Mouse (Mus musculus) cerebellum, adult 9-10 months (tissue): ENCODE measurements at regions not wholly inside any gene's neighbourhood (a gene's known extent, or its start where the extent isn't known, plus 50 kb on each side); places are given as distances from the start of the nearest gene placed in this dataset.

Experiments
- DNase-seq: peaks from one replicate; pipeline ENCODE4 v3.0.0; 2022

GRCm38 (mm10) chr15:51104362-51104761, 2780.3 kb upstream of the Gm7489 start:
- DNase-seq: no peak

DNA sequence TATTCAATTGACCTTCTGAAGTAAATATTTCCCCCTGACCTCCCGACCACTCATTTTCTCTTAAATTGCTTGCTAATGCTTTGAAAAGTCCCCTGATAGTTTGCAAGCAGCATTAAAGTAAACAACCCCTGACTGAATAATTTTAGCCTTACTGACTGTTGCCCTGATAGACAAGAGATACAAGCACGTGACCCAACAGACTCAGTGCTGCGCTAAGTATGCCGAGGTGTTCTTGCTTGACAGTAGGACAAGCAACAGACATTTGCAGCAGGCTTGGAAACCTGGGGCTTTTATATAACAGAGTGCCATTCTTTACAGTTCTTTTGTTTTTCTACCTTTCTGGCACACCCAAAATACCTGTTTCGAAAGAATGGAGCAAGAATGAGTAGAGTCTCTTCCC, 2779.9 kb upstream of the Gm7489 start:
- no peak for DNase-seq

- DNase-seq: no peak
Measured at GRCm38 (mm10) chr15:51105359-51106008, 2779.2 kb upstream of the Gm7489 start.

- DNase-seq: no peak
Measured at GRCm38 (mm10) chr15:51110186-51110585, 2774.5 kb upstream of the Gm7489 start.

DNA sequence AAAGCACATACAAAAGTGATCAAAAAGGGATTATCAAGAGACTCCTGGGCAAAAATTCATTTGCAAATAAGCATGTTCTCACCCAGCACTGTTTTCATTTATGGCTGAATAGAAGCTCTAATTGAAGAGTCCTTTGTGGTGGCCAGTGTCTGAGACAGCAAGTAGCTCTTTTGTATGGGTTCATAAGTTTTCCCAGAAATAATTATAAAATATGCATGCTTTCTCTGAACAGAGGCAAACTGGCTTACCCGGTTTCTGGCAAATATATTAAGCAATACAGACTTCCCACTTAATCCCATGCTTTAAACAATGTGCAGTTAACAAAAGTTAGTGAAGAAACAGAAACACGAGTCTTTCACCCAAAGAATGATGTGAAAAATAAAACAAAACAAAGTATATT, 2758.8 kb upstream of the Gm7489 start:
- DNase-seq: no peak

DNA sequence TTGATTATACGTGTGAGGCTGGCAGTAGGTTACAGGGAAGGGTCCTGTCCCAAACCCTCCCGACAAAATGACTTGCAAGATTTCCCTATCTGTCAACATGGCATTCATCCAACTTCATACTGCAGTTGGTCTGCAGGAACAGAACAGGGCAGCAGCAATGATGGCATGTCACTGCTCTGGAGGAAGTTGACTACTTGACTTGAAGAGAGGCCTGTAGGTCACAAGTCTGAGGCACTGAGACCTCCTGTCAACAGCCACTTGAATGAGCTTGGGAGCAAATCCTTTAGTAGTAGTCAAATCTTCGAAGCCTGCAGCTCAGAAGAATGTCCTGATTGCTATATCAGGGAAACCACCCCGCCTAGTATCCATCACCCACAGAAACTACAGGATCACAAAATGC, 2753.7 kb upstream of the Gm7489 start:
- no peak for DNase-seq

GRCm38 (mm10) chr15:51136121-51136520, 2748.6 kb upstream of the Gm7489 start:
- no peak for DNase-seq

GRCm38 (mm10) chr15:51139507-51139906, 2745.2 kb upstream of the Gm7489 start:
- no peak for DNase-seq

- no peak for DNase-seq
Measured at GRCm38 (mm10) chr15:51173976-51174620, 2710.6 kb upstream of the Gm7489 start.

GRCm38 (mm10) chr15:51176466-51176865, 2708.2 kb upstream of the Gm7489 start:
- DNase-seq: no peak

DNA sequence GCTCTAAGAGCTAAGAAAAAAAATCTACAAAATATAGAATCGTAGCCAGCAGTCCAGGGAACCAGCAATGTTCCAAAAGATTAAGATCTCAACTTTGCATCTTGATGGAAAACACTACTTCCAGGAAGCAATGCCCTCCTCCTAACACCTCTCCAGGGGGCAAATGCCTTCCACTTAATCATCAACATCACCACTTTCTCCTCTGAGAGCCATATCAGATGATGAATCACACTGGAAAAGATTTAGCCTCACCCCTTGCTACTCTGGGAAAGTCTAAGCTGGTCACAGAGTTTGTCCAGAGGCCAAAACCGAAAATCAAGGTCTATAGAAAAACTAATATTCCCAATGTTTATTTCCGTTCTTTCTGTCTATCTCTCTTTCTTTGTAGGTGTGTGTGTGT, 2695.6 kb upstream of the Gm7489 start:
- DNase-seq: no peak

DNA sequence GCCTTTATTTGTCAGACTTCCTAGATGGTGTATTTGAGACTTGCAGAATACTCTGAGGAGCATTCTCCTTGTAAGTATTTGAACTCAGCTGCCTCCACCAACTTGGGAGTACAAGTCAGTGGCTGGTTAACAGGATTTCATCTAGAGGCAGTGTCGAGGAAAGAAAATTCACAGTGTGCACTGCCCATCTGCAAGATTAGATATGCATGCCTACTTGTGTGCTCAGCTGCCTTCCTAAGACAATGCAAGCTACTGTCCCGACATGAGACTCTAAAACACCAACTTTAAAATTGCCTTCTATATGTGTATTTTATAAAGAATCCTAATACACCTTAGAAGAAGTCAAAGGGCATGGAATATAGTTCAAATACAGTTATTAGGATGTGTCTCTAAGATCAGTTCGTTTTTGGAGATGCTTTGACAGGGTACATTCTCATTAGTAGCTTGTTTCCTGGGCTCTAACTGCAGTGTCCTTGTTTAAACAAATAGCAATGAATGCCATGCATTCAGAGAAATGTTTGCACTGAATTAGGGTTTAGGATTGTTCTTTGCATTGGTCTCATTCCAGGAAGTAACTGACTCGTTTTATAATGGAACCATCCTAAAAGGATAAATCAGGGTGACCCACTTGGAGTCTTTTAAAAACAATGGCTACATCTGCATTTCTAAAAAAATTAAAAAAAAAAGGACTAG, 2687.1 kb upstream of the Gm7489 start:
- DNase-seq: no peak

GRCm38 (mm10) chr15:51203351-51203750, 2681.4 kb upstream of the Gm7489 start:
- DNase-seq: no peak

DNA sequence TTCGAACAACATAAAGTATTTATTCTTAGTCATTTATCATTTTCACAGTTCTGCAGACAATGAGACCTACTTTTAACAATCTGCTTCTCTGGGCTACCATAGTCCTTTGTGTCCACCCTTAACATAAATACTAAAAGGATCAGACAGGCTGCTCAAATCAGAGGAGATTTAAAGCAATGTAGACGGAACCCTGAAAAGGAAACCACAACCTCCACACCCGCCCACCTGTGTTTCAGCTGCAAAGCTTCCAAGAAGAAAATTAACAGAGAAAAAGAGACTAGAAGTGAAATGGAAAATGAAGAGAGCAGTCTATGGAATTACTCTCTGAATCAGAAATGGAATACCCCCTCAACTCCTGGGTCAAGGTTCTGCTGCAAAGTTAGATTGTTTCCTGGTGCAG, 2678.7 kb upstream of the Gm7489 start:
- DNase-seq: no peak

GRCm38 (mm10) chr15:51206773-51207172, 2677.9 kb upstream of the Gm7489 start:
- DNase-seq: no peak

GRCm38 (mm10) chr15:51234873-51235272, 2649.8 kb upstream of the Gm7489 start:
- DNase-seq: no peak

DNA sequence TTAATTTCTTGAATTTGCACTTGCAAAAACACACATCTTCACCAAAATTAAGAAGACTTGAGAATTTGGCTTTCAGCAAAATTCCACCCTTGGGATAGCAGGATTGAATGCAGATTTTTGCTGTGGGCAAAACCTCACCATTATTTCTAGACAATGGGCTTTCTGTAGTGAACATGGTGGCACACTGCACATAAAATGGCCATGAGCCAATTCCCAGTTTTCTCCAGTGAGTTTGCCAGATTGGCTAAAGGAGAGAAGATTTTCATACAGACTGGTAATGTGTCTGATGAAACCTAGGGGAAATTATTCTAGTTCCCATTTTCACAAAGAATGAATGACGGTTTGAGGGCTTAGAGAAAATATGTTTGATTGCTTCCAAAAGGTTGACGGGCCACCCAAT, 2640.1 kb upstream of the Gm7489 start:
- no peak for DNase-seq

DNA sequence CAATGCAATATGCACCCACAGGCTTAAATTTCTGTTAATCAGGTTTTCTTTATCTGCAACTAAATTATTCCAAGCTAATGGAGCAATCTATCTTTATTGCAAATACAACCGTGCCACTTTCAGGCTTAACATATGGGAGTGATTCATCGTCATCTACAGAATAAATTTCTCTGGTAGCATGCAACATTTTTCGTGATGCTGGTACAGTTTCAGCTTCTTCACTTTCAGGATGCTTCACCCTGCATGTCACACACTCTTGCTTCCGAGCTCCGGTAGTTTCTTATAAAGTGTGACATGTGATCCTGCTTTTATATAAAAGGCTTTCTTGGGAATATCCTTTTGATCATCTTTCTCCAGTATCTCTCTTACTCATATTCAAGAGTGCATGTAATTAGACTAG, 2637.4 kb upstream of the Gm7489 start:
- DNase-seq: no peak

DNA sequence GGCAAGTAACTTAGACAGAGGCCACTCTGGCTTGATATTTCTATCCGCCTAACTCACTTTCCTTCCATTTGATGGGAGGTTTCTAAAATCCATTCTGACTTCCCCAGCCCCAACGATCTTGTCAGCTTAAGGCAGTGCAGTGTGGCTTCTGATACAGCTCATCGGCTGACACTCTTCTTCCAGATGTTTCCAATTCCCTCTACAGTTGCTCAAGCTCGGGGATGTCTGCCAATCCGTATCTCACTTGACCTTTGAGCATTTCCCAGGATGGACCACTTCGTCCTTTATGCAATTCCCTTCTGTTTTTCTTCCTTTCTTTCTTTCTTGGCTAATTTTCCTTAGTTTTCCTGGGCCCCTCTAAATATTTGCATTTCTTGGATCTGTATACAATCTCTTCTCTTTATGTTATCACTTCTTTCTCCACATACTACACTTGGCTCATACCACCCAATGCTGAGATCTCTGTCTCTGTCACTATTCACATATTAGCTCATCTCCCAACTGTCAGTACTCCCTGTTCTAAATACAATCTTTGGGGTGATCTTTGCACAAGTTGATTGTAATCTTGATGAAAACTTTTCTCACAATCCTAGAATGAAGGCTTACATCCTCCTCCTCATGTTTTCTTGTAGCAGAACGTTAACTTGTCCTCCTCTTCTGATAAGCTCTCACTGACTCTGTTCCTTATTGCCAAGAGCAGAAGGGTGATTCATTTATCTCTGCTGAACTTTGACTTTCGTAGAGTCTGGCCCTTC, 2636.5 kb upstream of the Gm7489 start:
- DNase-seq: no peak

DNA sequence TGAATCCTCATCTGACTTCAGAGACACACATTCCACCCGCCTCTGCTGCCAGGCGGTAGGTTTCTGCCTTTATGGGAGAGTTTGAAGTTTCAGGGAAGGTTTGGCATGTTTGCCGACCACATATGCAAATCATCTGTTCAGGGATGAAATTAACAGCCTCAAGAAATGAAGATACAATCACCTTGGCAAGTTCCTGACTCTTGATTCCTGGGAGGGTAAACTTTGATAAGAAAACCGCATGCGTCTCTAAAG, 2636.0 kb upstream of the Gm7489 start:
- no peak for DNase-seq

DNA sequence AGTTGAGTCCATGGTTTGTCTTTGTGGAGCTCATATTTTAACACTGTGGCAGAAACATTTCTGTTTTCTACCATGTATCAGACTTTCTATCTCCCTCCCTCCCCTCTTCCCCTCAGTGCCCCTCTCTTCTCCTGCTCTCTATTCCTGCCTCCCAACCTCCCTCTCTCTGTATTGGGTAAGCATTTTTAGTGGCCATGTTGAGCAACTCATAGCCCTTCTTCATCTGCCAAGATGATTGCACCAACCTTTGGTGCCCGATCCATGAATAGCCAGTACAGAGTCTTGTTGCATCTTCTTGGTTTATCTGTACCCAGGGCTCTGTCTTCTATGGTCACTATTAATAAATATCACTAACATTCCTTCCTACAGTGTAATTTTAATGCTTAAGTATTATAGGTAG, 2630.6 kb upstream of the Gm7489 start:
- no peak for DNase-seq

DNA sequence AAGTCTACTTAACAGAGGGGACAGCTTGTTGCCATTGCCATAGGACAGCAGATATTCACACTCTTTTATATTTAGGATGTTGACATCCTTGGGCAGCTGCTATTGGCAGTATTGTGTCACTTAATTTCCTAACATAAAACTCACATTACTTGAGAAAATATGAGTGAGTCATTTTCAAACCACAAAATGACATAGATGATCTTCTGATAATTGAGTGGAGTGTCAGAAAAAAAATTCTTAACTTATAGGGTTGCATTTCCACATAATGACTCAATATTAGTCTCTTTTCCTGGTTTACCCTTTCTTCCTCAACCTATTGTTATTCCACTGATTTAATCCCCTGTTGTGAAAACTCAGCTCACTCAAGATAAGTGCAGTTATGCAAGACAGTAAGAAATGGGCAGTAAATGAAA, 2629.5 kb upstream of the Gm7489 start:
- DNase-seq: no peak

DNA sequence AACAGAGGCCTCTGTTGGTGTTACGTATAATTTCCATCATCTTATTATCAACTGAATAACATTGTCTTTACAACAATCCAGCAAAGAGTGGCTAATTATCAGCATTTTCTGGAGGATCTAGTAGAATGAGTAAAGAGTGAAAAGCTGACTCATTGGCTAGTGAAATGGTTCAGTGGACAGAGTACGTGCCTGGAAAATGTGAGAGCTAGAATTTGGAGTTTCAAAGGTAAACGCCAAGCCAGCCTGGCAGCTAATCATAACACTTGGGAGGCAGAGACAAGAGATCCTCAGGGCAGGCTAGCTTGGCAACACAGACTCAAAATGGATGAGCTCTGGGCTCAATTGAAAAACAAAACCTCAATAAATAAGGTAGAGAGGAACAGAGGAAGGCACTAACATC, 2628.0 kb upstream of the Gm7489 start:
- DNase-seq: no peak

GRCm38 (mm10) chr15:51264599-51265163, 2620.0 kb upstream of the Gm7489 start:
- no peak for DNase-seq
